Mouse (Mus musculus): ENCODE measurements at regions not wholly inside any gene's neighbourhood (a gene's known extent, or its start where the extent isn't known, plus 50 kb on each side); places are given as distances from the start of the nearest gene placed in this dataset.

GRCm38 (mm10) chr5:37901861-37902291 lies 77.5 kb upstream of the Msx1 start:
- no peak for DNase-seq (ENCODE audit: low spot score in 2 of 2)
- intact Hi-C loops (cut with DNase I), result no loop called here

- no peak for DNase-seq (ENCODE audit: low spot score in 2 of 2)
- intact Hi-C loops (cut with DNase I), result no loop called here
These were observed 73.7 kb upstream of the Msx1 start for GRCm38 (mm10) chr5:37898041-37898615.

- intact Hi-C loops (cut with DNase I), result no loop called here
- DNase-seq (ENCODE audit: low spot score in 2 of 2), result no peak
These were observed 73.1 kb upstream of the Msx1 start for GRCm38 (mm10) chr5:37897501-37897900.

- intact Hi-C loops (cut with DNase I), result no loop called here
- peak in 1 of 2 experiments; percentile 27 for DNase-seq (ENCODE audit: low spot score in 2 of 2)
These were observed 71.3 kb upstream of the Msx1 start for GRCm38 (mm10) chr5:37895441-37896336.

GRCm38 (mm10) chr5:37893639-37894550 lies 69.5 kb upstream of the Msx1 start:
- no peak for DNase-seq (ENCODE audit: low spot score in 2 of 2)
- intact Hi-C loops (cut with DNase I), result no loop called here

GRCm38 (mm10) chr5:37890641-37891040 lies 66.3 kb upstream of the Msx1 start:
- DNase-seq (ENCODE audit: low spot score in 2 of 2), result no peak
- intact Hi-C loops (cut with DNase I), result no loop called here

- DNase-seq (ENCODE audit: low spot score in 2 of 2), result no peak
- intact Hi-C loops (cut with DNase I), result no loop called here
These were observed 55.4 kb upstream of the Msx1 start for GRCm38 (mm10) chr5:37879668-37880380.

GRCm38 (mm10) chr5:37876240-37876639 lies 51.9 kb upstream of the Msx1 start:
- no peak for DNase-seq (ENCODE audit: low spot score in 2 of 2)
- intact Hi-C loops (cut with DNase I), result no loop called here

- peak in 1 of 2 experiments; percentile 20 for DNase-seq (ENCODE audit: low spot score in 2 of 2)
- intact Hi-C loops (cut with DNase I), result no loop called here
These were observed 51.1 kb upstream of the Msx1 start for GRCm38 (mm10) chr5:37875452-37875851.

- DNase-seq (ENCODE audit: low spot score in 2 of 2), result no peak
- intact Hi-C loops (cut with DNase I), result no loop called here
These were observed 50.5 kb upstream of the Msx1 start for GRCm38 (mm10) chr5:37874784-37875281.
